Mouse (Mus musculus) midbrain, embryonic 16.5 days (tissue): Measurements from ENCODE around the gene Ddx17. TPM values are rescaled to one million over a fixed set of nuclear protein-coding genes. Genes with fewer than 3 reads are reported as not detected.

Experiments used
- ATAC-seq: fragments of 200-750 bp; cut with Nextera tagmentation; 2 replicates; pipeline ENCODE4 v1.8.0; 2017; ENCODE audit warnings: moderate TSS enrichment
- H3K27ac ChIP-seq: fragments of 300-500 bp; sonication (generic); 2 replicates; pipeline ENCODE4 v1.5.1; 2014; ENCODE audit warnings: mild to moderate bottlenecking, low read length, mixed read lengths
- H3K27me3 ChIP-seq: fragments of 300-500 bp; sonication (generic); 2 replicates; pipeline ENCODE4 v1.6.1; 2014; ENCODE audit warnings: low read depth, low read length, mixed read lengths; ENCODE audit not compliant: control insufficient read depth, insufficient read depth
- H3K36me3 ChIP-seq: fragments of 300-500 bp; sonication (generic); 2 replicates; pipeline ENCODE4 v1.6.1; 2014; ENCODE audit warnings: mild to moderate bottlenecking, low read length, moderate library complexity, mixed read lengths; ENCODE audit not compliant: control insufficient read depth, insufficient read depth
- H3K4me1 ChIP-seq: fragments of 300-500 bp; sonication (generic); 2 replicates; pipeline ENCODE4 v1.6.1; 2014; ENCODE audit warnings: mild to moderate bottlenecking, low read length, mixed read lengths; ENCODE audit not compliant: control insufficient read depth, insufficient read depth
- H3K4me2 ChIP-seq: fragments of 300-500 bp; sonication (generic); 2 replicates; pipeline ENCODE4 v1.6.1; 2014; ENCODE audit warnings: mild to moderate bottlenecking, low read length, mixed read lengths
- H3K4me3 ChIP-seq: fragments of 300-500 bp; sonication (generic); 2 replicates; pipeline ENCODE4 v1.5.1; 2014; ENCODE audit warnings: low read depth, mild to moderate bottlenecking, low read length, moderate library complexity, mixed read lengths
- H3K9ac ChIP-seq: fragments of 300-500 bp; sonication (generic); 2 replicates; pipeline ENCODE4 v1.6.1; 2014; ENCODE audit warnings: low read depth, low read length, mixed read lengths
- H3K9me3 ChIP-seq: fragments of 300-500 bp; sonication (generic); replicated peaks from 2 replicates; pipeline ENCODE4 v1.6.1; 2014; ENCODE audit warnings: mild to moderate bottlenecking, low read length, mixed read lengths; ENCODE audit not compliant: control insufficient read depth, poor library complexity, severe bottlenecking
- WGBS: fragments of 180-500 bp; shearing (Covaris S2); extraction: QIAGEN DNeasy Blood & Tissue Kit; methylation state at CpG from one replicate; pipeline ENCODE4 v1.1.7; 2014; 5-methylcytosine and 5-hydroxymethylcytosine counted together
- polyA plus RNA-seq: library from polyadenylated mRNA; unstranded; fragments of >200 nt; fragmentation: Nextera tagmentation; extraction: Ambion mirVana; gene quantifications from 2 replicates; pipeline ENCODE4 v1.2.1, GENCODE M21; 2015

The Ddx17 gene
- polyA plus RNA-seq, 1 experiment from 2014 or later = 49.8 TPM

GRCm38 (mm10) chr15:79548226-79548625 is 1.7 kb upstream of the Ddx17 start:
- no peak for ATAC-seq

GRCm38 (mm10) chr15:79547289-79547820 is 814 bp upstream of the Ddx17 start:
- Histone ChIP-seq H3K36me3 (peaks cover 14% of the 10 kb centered on the region), H3K4me2 (peak overlapping the region; percentile 54), H3K9me3 (no peaks in the 10 kb centered on the region), H3K4me3 (peak overlapping the region; percentile 89), H3K27me3 (no peaks in the 10 kb centered on the region), H3K4me1 (peaks cover 27% of the 10 kb centered on the region), H3K9ac (peak overlapping the region; percentile 75), H3K27ac (peak overlapping the region; percentile 100)
- 80% methylated on average over 17 of the region's 17 CpGs for WGBS
- peak; percentile 41 for ATAC-seq

More at GRCm38 (mm10) chr15:79548226-79548625, 1.7 kb upstream of the Ddx17 start:
- Histone ChIP-seq H3K27me3 (no peaks in the 10 kb centered on the region), H3K27ac (no peak overlapping the region), H3K4me3 (no peak overlapping the region), H3K4me1 (peaks cover 25% of the 10 kb centered on the region), H3K36me3 (peaks cover 6% of the 10 kb centered on the region), H3K9ac (no peak overlapping the region), H3K9me3 (no peaks in the 10 kb centered on the region), H3K4me2 (no peak overlapping the region)
- 93% methylated on average over 2 of the region's 2 CpGs for WGBS

- peak; percentile 74 for ATAC-seq
- under 1% methylated on average over 50 of the region's 52 CpGs for WGBS
These were observed 581 bp downstream of the Ddx17 start for GRCm38 (mm10) chr15:79545921-79546399.

DNA sequence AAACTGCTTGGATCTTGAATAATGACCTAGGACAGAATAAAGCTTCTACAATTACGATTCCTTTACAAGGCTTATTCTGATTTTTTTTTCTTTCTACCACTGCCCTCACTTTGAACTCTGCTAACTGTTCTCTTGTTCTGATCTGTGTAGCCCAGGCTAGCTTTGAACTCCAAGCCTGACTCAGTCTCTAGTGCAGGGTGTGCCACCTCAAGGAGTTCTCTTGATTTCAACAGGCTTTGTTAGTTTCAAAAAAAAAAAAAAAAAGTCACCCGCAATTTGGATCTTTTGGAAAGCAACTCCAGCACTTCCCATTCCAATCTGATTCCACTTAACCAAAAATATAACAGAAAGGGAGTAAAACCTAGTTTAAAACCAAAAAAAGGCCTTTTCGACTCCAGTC is 1.0 kb downstream of the Ddx17 start:
- H3K36me3 ChIP-seq = peaks cover 17% of the 10 kb centered on the region
- H3K9ac ChIP-seq = peak overlapping the region; percentile 99
- 2% methylated on average over 3 of the region's 3 CpGs for WGBS
- peak overlapping the region; percentile 100 for H3K27ac ChIP-seq
- H3K9me3 ChIP-seq = no peaks in the 10 kb centered on the region
- peak overlapping the region; percentile 89 for H3K4me3 ChIP-seq
- no peaks in the 10 kb centered on the region for H3K27me3 ChIP-seq
- ATAC-seq = no peak
- peaks cover 27% of the 10 kb centered on the region for H3K4me1 ChIP-seq
- H3K4me2 ChIP-seq = peak overlapping the region; percentile 89

More at GRCm38 (mm10) chr15:79545921-79546399, 581 bp downstream of the Ddx17 start:
- Histone ChIP-seq H3K9me3 (no peaks in the 10 kb centered on the region), H3K4me1 (peaks cover 27% of the 10 kb centered on the region), H3K4me2 (peak overlapping the region; percentile 89), H3K27me3 (no peaks in the 10 kb centered on the region), H3K36me3 (peaks cover 15% of the 10 kb centered on the region), H3K27ac (peak overlapping the region; percentile 100), H3K9ac (peak overlapping the region; percentile 99), H3K4me3 (peak overlapping the region; percentile 89)

DNA sequence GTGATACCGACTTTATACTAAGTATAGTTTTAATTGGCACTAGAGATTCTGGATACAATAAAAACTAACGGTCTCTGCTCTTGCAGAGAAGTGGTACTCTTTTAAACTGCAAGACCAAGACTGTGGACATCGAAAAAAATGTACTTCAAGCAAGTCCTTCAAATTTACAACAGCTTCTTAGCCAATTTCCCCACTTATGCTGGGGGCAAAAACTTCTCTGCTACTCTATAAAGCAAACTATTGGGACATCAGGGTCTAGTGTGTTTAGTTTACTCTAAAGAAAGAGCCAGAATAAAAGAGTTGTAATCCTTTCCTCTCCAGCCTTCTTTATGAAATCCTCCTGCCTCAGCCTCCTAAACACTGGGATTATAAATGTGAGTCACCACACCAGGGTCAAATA is 2.6 kb downstream of the Ddx17 start:
- no peak overlapping the region for H3K9ac ChIP-seq
- H3K36me3 ChIP-seq = peaks cover 31% of the 10 kb centered on the region
- WGBS = 97% methylated on average over 3 of the region's 3 CpGs

DNA sequence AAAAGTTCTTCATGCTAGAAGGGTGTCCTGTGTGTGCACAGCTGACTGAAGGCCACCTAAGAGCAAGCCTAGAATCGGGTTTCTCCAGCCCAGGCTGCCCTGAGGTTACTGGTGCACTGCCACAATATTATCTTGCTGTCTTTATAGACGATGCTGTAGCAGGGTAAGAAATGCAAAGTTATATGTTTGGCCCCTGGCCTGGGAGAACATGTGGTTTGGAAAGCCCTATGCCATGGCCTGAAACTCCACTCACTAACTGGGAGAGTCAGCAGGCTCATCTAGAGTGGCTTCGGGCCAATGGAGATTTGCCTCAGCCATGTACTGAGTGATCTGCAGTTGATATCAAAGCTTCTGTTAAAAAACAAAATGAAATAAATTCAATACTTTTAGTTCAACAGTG is 12.7 kb downstream of the Ddx17 start:
- Histone ChIP-seq H3K9me3 (no peaks in the 10 kb centered on the region), H3K4me2 (no peak overlapping the region), H3K27me3 (no peaks in the 10 kb centered on the region), H3K4me3 (no peak overlapping the region), H3K9ac (no peak overlapping the region), H3K36me3 (peaks cover 79% of the 10 kb centered on the region), H3K4me1 (no peaks in the 10 kb centered on the region), H3K27ac (no peak overlapping the region)
- 96% methylated on average over 3 of the region's 3 CpGs for WGBS
- ATAC-seq = no peak

More for the DNA sequence above, 2.6 kb downstream of the Ddx17 start:
- Histone ChIP-seq H3K4me1 (peaks cover 27% of the 10 kb centered on the region), H3K4me3 (no peak overlapping the region), H3K4me2 (peak overlapping the region; percentile 89), H3K9me3 (no peaks in the 10 kb centered on the region), H3K27ac (no peak overlapping the region), H3K27me3 (no peaks in the 10 kb centered on the region)
- no peak for ATAC-seq

DNA sequence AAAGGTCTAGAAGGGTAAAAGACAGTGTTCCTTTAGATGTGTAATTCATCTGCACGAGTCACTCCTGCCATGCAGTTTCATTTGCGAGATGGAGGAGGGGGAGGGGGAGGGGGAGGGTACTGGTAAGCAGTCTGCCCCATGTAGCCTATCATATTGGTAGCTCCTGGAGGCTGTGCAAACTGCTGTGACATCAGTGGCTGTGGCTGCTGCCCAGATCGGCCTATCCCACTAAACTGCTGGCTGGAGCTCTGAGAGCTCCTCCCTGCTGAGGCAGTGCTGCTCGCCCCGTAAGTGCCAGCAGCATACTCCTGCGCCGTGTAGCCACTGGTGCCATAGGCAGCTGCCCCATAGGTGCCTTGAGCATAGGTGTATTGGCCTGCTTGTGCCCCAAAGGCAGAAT is 16.6 kb downstream of the Ddx17 start:
- ATAC-seq = no peak
- no peak overlapping the region for H3K27ac ChIP-seq
- H3K4me2 ChIP-seq = no peak overlapping the region
- no peaks in the 10 kb centered on the region for H3K9me3 ChIP-seq
- 81% methylated on average over 7 of the region's 7 CpGs for WGBS
- H3K27me3 ChIP-seq = no peaks in the 10 kb centered on the region
- H3K9ac ChIP-seq = no peak overlapping the region
- H3K4me1 ChIP-seq = no peaks in the 10 kb centered on the region
- H3K4me3 ChIP-seq = no peak overlapping the region
- peaks cover 56% of the 10 kb centered on the region for H3K36me3 ChIP-seq

DNA sequence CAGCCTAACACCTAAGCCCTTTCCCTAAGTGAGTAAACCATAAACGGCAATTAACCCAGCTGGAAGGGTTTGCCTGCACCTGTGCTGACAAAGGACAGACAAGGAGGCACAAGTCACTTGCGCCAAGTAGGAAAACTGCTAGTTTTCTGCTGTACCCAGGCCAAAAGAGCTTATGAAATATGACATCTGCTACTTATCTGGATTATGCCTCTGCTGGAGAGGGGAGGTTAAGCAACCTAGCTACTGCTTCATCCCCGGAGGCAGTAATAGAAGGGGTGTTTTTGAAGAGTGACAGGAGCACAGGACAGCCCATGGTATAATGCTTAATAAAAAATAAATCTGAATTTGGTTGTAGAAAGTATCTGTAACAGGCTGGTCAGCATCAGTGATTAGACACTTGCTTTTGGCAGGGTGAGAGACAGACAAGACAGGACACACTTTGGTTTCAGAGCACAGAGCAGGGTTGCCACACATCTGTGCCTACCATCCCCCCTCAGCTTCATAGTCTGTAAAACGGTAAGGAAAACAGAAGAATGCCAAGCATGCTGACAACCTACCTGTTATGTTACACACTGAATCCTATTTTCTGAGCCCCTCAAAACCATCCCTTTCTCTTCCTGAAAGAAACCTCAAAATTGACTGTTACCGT is 18.4 kb downstream of the Ddx17 start:
- Histone ChIP-seq H3K27ac (no peak overlapping the region), H3K4me3 (no peak overlapping the region), H3K9me3 (no peaks in the 10 kb centered on the region), H3K9ac (no peak overlapping the region), H3K4me1 (no peaks in the 10 kb centered on the region), H3K36me3 (peaks cover 40% of the 10 kb centered on the region), H3K4me2 (no peak overlapping the region), H3K27me3 (no peaks in the 10 kb centered on the region)
- no peak for ATAC-seq
- 84% methylated on average over 5 of the region's 5 CpGs for WGBS

DNA sequence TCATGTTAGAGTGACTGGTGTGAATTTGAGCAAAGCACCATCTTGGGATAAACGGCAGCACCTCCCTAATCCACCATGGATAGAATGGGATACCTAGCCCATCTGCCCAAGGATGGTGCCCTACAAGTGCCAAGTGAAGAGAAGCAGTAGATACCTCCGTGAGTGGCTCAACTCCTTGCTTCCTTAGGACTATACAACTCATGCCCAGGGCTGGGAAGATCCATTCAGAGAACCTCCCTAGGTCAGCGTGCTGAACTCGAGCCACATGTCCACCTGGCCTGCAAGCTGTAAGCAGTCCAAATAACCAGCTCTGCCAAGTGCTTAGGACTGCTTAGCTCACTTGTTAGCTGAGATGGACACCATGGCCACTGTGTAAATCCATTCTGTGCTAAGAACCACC is 19.3 kb downstream of the Ddx17 start:
- Histone ChIP-seq H3K4me2 (no peak overlapping the region), H3K9ac (no peak overlapping the region), H3K27me3 (no peaks in the 10 kb centered on the region), H3K4me3 (no peak overlapping the region), H3K4me1 (no peaks in the 10 kb centered on the region), H3K36me3 (peaks cover 35% of the 10 kb centered on the region), H3K27ac (no peak overlapping the region), H3K9me3 (no peaks in the 10 kb centered on the region)
- ATAC-seq = no peak
- 77% methylated on average over 4 of the region's 4 CpGs for WGBS
